Mouse (Mus musculus) heart, embryonic 14.5 days (tissue): ENCODE measurements at regions not wholly inside any gene's neighbourhood (a gene's known extent, or its start where the extent isn't known, plus 50 kb on each side); places are given as distances from the start of the nearest gene placed in this dataset.

Experiments used
- ATAC-seq: fragments of 200-750 bp; cut with Nextera tagmentation; 2 replicates; pipeline ENCODE4 v1.8.0; 2017; ENCODE audit warnings: low read depth, moderate TSS enrichment; ENCODE audit not compliant: insufficient number of reproducible peaks, insufficient read depth, low FRiP score
- H3K27ac ChIP-seq, 2 experiments: fragments of 200-500 bp in 1 of 2; fragments of 300-500 bp in 1 of 2; sonication (generic) in 1 of 2; replicated peaks in 1 of 2; 2 replicates each; pipeline ENCODE4 v1.5.1; 2012 to 2014; ENCODE audit warnings: low read depth in 2 of 2, low read length in 2 of 2, control low read depth in 1 of 2, mild to moderate bottlenecking in 1 of 2, mixed read lengths in 1 of 2; ENCODE audit not compliant: control insufficient read depth in 1 of 2, insufficient read depth in 1 of 2
- H3K27me3 ChIP-seq: fragments of 300-500 bp; sonication (generic); 2 replicates; pipeline ENCODE4 v1.6.1; 2014; ENCODE audit warnings: mild to moderate bottlenecking, low read length, control low read depth; ENCODE audit not compliant: control insufficient read depth, insufficient read depth
- H3K36me3 ChIP-seq: fragments of 300-500 bp; sonication (generic); 2 replicates; pipeline ENCODE4 v1.6.1; 2014; ENCODE audit warnings: mild to moderate bottlenecking, control low read depth, low read length, mixed read lengths; ENCODE audit not compliant: control insufficient read depth, insufficient read depth
- H3K4me1 ChIP-seq, 2 experiments: fragments of 200-500 bp in 1 of 2; fragments of 300-500 bp in 1 of 2; sonication (generic) in 1 of 2; 2 replicates each; pipeline ENCODE4 v1.6.1; 2012 to 2014; ENCODE audit warnings: low read length in 2 of 2, control low read depth in 1 of 2, mixed read lengths in 1 of 2; ENCODE audit not compliant: control insufficient read depth in 2 of 2, insufficient read depth in 2 of 2
- H3K4me2 ChIP-seq: fragments of 300-500 bp; sonication (generic); 2 replicates; pipeline ENCODE4 v1.6.1; 2014; ENCODE audit warnings: mild to moderate bottlenecking, low read length
- H3K4me3 ChIP-seq, 2 experiments: fragments of 200-500 bp in 1 of 2; fragments of 300-500 bp in 1 of 2; sonication (generic) in 1 of 2; 2 replicates each; pipeline ENCODE4 v1.5.1; 2012 to 2014; ENCODE audit warnings: low read length in 2 of 2, mild to moderate bottlenecking in 2 of 2, control low read depth in 1 of 2, low read depth in 1 of 2, moderate library complexity in 1 of 2; ENCODE audit not compliant: control insufficient read depth in 1 of 2, insufficient read depth in 1 of 2
- H3K9ac ChIP-seq: fragments of 300-500 bp; sonication (generic); 2 replicates; pipeline ENCODE4 v1.6.1; 2014; ENCODE audit warnings: mild to moderate bottlenecking, low read length
- H3K9me3 ChIP-seq: fragments of 300-500 bp; sonication (generic); 2 replicates; pipeline ENCODE4 v1.6.1; 2016; ENCODE audit warnings: low read length, control low read depth; ENCODE audit not compliant: control insufficient read depth
- WGBS: fragments of 180-500 bp; shearing (Covaris S2); extraction: QIAGEN DNeasy Blood & Tissue Kit; methylation state at CpG from one replicate; pipeline ENCODE4 v1.1.7; 2014; 5-methylcytosine and 5-hydroxymethylcytosine counted together

GRCm38 (mm10) chr13:26594313-26594712 lies 175.7 kb downstream of the Hdgfl1 start:
- no peak overlapping the region for H3K27ac ChIP-seq
- no peak for ATAC-seq
- H3K36me3 ChIP-seq, result no peaks in the 10 kb centered on the region
- H3K4me2 ChIP-seq, result no peak overlapping the region
- no peak overlapping the region for H3K4me3 ChIP-seq
- no peak overlapping the region for H3K9ac ChIP-seq
- no peaks in the 10 kb centered on the region for H3K4me1 ChIP-seq
- no peaks in the 10 kb centered on the region for H3K9me3 ChIP-seq
- H3K27me3 ChIP-seq, result no peaks in the 10 kb centered on the region

GRCm38 (mm10) chr13:26593750-26594149 lies 176.2 kb downstream of the Hdgfl1 start:
- H3K4me2 ChIP-seq, result no peak overlapping the region
- H3K4me1 ChIP-seq, result no peaks in the 10 kb centered on the region
- no peak for ATAC-seq
- H3K4me3 ChIP-seq, result no peak overlapping the region
- no peak overlapping the region for H3K27ac ChIP-seq
- H3K9me3 ChIP-seq, result no peaks in the 10 kb centered on the region
- no peaks in the 10 kb centered on the region for H3K27me3 ChIP-seq
- no peak overlapping the region for H3K9ac ChIP-seq
- WGBS, result 98% methylated on average over 1 of the region's 1 CpGs
- H3K36me3 ChIP-seq, result no peaks in the 10 kb centered on the region

GRCm38 (mm10) chr13:26575890-26576543 lies 193.9 kb downstream of the Hdgfl1 start:
- H3K36me3 ChIP-seq, result no peaks in the 10 kb centered on the region
- WGBS, result 58% methylated on average over 2 of the region's 2 CpGs
- no peak overlapping the region for H3K4me2 ChIP-seq
- H3K27ac ChIP-seq, result no peak overlapping the region
- H3K9me3 ChIP-seq, result no peaks in the 10 kb centered on the region
- H3K27me3 ChIP-seq, result no peaks in the 10 kb centered on the region
- no peaks in the 10 kb centered on the region for H3K4me1 ChIP-seq
- ATAC-seq, result no peak
- H3K4me3 ChIP-seq, result no peak overlapping the region
- no peak overlapping the region for H3K9ac ChIP-seq

GRCm38 (mm10) chr13:26569422-26569821 lies 200.5 kb downstream of the Hdgfl1 start:
- Histone ChIP-seq H3K27me3 (no peaks in the 10 kb centered on the region), H3K36me3 (no peaks in the 10 kb centered on the region), H3K4me2 (no peak overlapping the region), H3K27ac (no peak overlapping the region), H3K9ac (no peak overlapping the region), H3K4me1 (no peaks in the 10 kb centered on the region), H3K4me3 (no peak overlapping the region), H3K9me3 (no peaks in the 10 kb centered on the region)
- 60% methylated on average over 4 of the region's 4 CpGs for WGBS
- no peak for ATAC-seq

GRCm38 (mm10) chr13:26564941-26565862 lies 204.8 kb downstream of the Hdgfl1 start:
- Histone ChIP-seq H3K4me3 (no peak overlapping the region), H3K9me3 (no peaks in the 10 kb centered on the region), H3K4me2 (no peak overlapping the region), H3K9ac (no peak overlapping the region), H3K27ac (no peak overlapping the region), H3K27me3 (no peaks in the 10 kb centered on the region), H3K36me3 (no peaks in the 10 kb centered on the region), H3K4me1 (no peaks in the 10 kb centered on the region)
- 75% methylated on average over 7 of the region's 7 CpGs for WGBS
- ATAC-seq, result no peak

GRCm38 (mm10) chr13:26558366-26558765 lies 211.6 kb downstream of the Hdgfl1 start:
- no peaks in the 10 kb centered on the region for H3K27me3 ChIP-seq
- H3K9me3 ChIP-seq, result no peaks in the 10 kb centered on the region
- ATAC-seq, result no peak
- no peak overlapping the region for H3K9ac ChIP-seq
- H3K27ac ChIP-seq, result no peak overlapping the region
- WGBS, result 39% methylated on average over 1 of the region's 1 CpGs
- no peak overlapping the region for H3K4me2 ChIP-seq
- no peaks in the 10 kb centered on the region for H3K36me3 ChIP-seq
- no peak overlapping the region for H3K4me3 ChIP-seq
- no peaks in the 10 kb centered on the region for H3K4me1 ChIP-seq

GRCm38 (mm10) chr13:26554266-26554665 lies 215.7 kb downstream of the Hdgfl1 start:
- H3K4me1 ChIP-seq, result no peaks in the 10 kb centered on the region
- no peak overlapping the region for H3K27ac ChIP-seq
- no peaks in the 10 kb centered on the region for H3K9me3 ChIP-seq
- no peak for ATAC-seq
- no peak overlapping the region for H3K4me3 ChIP-seq
- no peak overlapping the region for H3K4me2 ChIP-seq
- whole genome bisulfite sequencing, result 69% methylated on average over 6 of the region's 6 CpGs
- no peaks in the 10 kb centered on the region for H3K27me3 ChIP-seq
- no peak overlapping the region for H3K9ac ChIP-seq
- H3K36me3 ChIP-seq, result no peaks in the 10 kb centered on the region
